Mouse (Mus musculus): ENCODE results near the gene Olfr1025-ps1. TPM values are rescaled to one million over a fixed set of nuclear protein-coding genes. Genes with fewer than 3 reads are reported as not detected.

The Olfr1025-ps1 gene
- not detected for total RNA-seq (2021)
- long read RNA-seq, experiment 1, result 0 reads
- long read RNA-seq, experiment 2, result 0 reads

- Histone ChIP-seq H3K27ac (no peak within 1 kb of the TSS), H3K4me3 (no peak within 1 kb of the TSS)
- DNase-seq (ENCODE audit: low spot score in 2 of 2), result no peak
- TF ChIP-seq CTCF (conservative IDR thresholded peaks at IDR 0.05), result no peak
These were observed at the start of gene Olfr1025-ps1 for GRCm38 (mm10) chr2:85914893-85915292. Olfr1025-ps1 (plus strand) TSS chr2:85915193.

DNA sequence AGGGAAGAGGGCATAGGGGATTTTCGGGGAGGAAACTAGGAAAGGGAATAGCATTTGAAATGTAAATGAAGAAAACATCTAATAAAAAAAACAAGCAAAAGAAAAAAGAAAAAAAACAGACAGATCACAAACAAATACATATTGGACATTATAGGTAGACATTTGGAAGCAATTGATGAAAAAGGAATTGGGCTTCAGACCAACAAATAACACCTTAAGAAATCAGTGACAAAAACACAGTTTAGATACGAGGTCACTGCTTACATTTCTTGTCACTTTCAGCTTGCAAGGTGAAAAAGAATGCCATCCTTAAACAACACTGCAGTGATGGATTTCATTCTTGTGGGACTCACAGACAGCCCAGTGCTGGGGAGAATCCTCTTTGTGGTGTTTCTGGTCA is 46.7 kb upstream of the Olfr1025-ps1 start, which contains the start of gene Olfr1022:
Gene Olfr1022 (plus strand): TSS at position 301 of the 400 bp plus-strand sequence.
- no peak for DNase-seq (ENCODE audit: low spot score in 2 of 2)
- Histone ChIP-seq H3K4me3 (no peak within 1 kb of the TSS), H3K27ac (no peak within 1 kb of the TSS)
- no peak for TF ChIP-seq CTCF (conservative IDR thresholded peaks at IDR 0.05)

DNA sequence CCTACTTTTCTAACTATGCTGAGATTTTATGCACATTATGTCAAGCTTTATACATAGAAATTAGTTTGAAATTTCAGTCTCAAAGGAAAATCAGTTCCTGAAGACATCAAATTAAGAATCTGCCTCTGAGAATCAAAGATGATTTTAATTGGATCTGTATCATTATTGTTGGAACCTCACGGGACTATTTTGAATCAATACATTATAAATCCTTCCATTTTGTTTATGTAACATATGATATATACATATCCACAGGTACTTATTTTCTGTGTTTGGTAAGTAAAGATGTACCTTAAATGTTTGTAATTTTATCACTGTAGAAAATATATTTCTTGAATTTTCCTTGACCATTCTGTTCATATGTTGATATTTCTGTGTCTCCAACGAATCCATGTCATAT is 29.7 kb upstream of the Olfr1025-ps1 start, which contains the start of gene Olfr1023:
Gene Olfr1023 (plus strand): TSS at position 301 of the 400 bp plus-strand sequence.
- TF ChIP-seq CTCF (conservative IDR thresholded peaks at IDR 0.05), result no peak
- no peak within 1 kb of the TSS for H3K4me3 ChIP-seq
- no peak within 1 kb of the TSS for H3K27ac ChIP-seq
- DNase-seq (ENCODE audit: low spot score in 2 of 2), result no peak

- Histone ChIP-seq H3K27ac (no peak within 1 kb of the TSS), H3K4me3 (no peak within 1 kb of the TSS)
- TF ChIP-seq CTCF (conservative IDR thresholded peaks at IDR 0.05), result no peak
- no peak for DNase-seq (ENCODE audit: low spot score in 2 of 2)
These were observed 10.0 kb upstream of the Olfr1025-ps1 start, which contains the start of gene Olfr1024 for GRCm38 (mm10) chr2:85904952-85905351. Olfr1024 (minus strand) TSS chr2:85905052.

DNA sequence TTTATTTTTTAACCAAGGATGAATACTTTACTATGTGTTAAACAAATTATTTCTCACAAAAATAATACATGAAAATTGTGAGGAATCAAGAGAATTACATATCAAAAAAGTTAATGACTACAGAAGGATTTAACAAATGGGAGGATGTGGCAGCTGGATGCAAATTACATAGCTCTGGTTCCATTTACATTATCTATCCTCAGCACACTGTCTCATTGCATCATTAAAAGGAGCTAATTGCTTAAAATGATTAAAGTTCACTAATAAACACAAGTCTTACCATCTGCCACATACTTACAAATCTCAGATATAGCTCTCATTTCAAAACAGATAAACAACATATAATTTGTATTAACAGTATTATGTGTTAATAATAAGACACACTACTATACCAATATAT is 1.8 kb upstream of the Olfr1025-ps1 start:
- no peak for TF ChIP-seq CTCF (conservative IDR thresholded peaks at IDR 0.05)
- H3K4me3 ChIP-seq, result no peak overlapping the region
- H3K27ac ChIP-seq, result no peak overlapping the region
- DNase-seq (ENCODE audit: low spot score in 2 of 2), result no peak

GRCm38 (mm10) chr2:85921258-85921657 is 6.3 kb downstream of the Olfr1025-ps1 start, which contains the start of gene Olfr1026:
Olfr1026 (plus strand) TSS chr2:85921558.
- H3K27ac ChIP-seq, result no peak within 1 kb of the TSS
- H3K4me3 ChIP-seq, result no peak within 1 kb of the TSS
- TF ChIP-seq CTCF (conservative IDR thresholded peaks at IDR 0.05), result no peak
- DNase-seq (ENCODE audit: low spot score in 2 of 2), result no peak

DNA sequence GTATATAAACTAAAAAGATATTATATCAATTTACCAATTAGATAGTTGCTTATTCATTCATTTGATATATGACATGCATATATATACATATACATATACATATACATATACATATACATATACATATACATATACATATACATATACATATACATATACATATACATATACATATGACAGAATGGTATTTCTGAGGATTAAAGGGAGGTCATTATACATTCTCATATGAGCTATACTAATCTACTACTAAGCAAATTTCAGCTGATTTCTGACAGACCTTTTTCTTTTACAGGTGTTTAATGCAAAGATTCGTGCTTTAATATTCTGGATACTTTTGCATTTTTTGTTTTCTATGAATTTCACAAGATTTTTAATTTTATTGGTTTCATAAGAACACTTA is 35.1 kb downstream of the Olfr1025-ps1 start, which contains the start of gene Olfr1028:
Gene Olfr1028 (plus strand): TSS at position 301 of the 400 bp plus-strand sequence.
- Histone ChIP-seq H3K27ac (no peak within 1 kb of the TSS), H3K4me3 (no peak within 1 kb of the TSS)
- DNase-seq (ENCODE audit: low spot score in 2 of 2), result no peak
- TF ChIP-seq CTCF (conservative IDR thresholded peaks at IDR 0.05), result no peak

Other genes with a start within 250 kb of the Olfr1025-ps1 start
- not detected for gene Olfr1006, start 236.4 kb upstream of the Olfr1025-ps1 start, total RNA-seq (2021)
- not detected for gene Olfr1008, start 225.8 kb upstream of the Olfr1025-ps1 start, total RNA-seq (2021)
- not detected for gene Olfr1009, start 199.8 kb upstream of the Olfr1025-ps1 start, total RNA-seq (2021)
- not detected for gene Olfr1012, start 152.4 kb upstream of the Olfr1025-ps1 start, total RNA-seq (2021)
- gene Olfr1013, start 148.1 kb upstream of the Olfr1025-ps1 start, total RNA-seq (2021), result not detected
- not detected for gene Olfr1014, start 142.5 kb upstream of the Olfr1025-ps1 start, total RNA-seq (2021)
- not detected for gene Olfr1015, start 133.2 kb upstream of the Olfr1025-ps1 start, total RNA-seq (2021)
- gene Olfr1016, start 112.6 kb upstream of the Olfr1025-ps1 start, total RNA-seq (2021), result not detected
- not detected for gene Olfr1018, start 96.7 kb upstream of the Olfr1025-ps1 start, total RNA-seq (2021)
- gene Olfr1019, start 69.7 kb upstream of the Olfr1025-ps1 start, total RNA-seq (2021), result not detected
- gene Olfr1020, start 68.2 kb upstream of the Olfr1025-ps1 start, total RNA-seq (2021), result not detected
- not detected for gene Olfr1022, start 46.6 kb upstream of the Olfr1025-ps1 start, total RNA-seq (2021)
- gene Olfr1023, start 29.6 kb upstream of the Olfr1025-ps1 start, total RNA-seq (2021), result not detected
- not detected for gene Olfr1024, start 10.1 kb upstream of the Olfr1025-ps1 start, total RNA-seq (2021)
- not detected for gene Olfr1026, start 6.4 kb downstream of the Olfr1025-ps1 start, total RNA-seq (2021)
- gene Olfr1028, start 35.2 kb downstream of the Olfr1025-ps1 start, total RNA-seq (2021), result under 1 TPM in 1 of 2 experiments, not detected in 1; 0.10 TPM
- gene Olfr1029, start 58.7 kb downstream of the Olfr1025-ps1 start, total RNA-seq (2021), result not detected
- gene Olfr1030, start 64.1 kb downstream of the Olfr1025-ps1 start, total RNA-seq (2021), result not detected
- not detected for gene Olfr1031, start 75.1 kb downstream of the Olfr1025-ps1 start, total RNA-seq (2021)
- gene Olfr1032, start 90.3 kb downstream of the Olfr1025-ps1 start, total RNA-seq (2021), result not detected
- gene Olfr1033, start 105.4 kb downstream of the Olfr1025-ps1 start, total RNA-seq (2021), result not detected
- gene Olfr1034, start 130.7 kb downstream of the Olfr1025-ps1 start, total RNA-seq (2021), result not detected
- not detected for gene Olfr1036, start 158.8 kb downstream of the Olfr1025-ps1 start, total RNA-seq (2021)
- not detected for gene Olfr1037, start 172.2 kb downstream of the Olfr1025-ps1 start, total RNA-seq (2021)
- not detected for gene Olfr1039, start 220.7 kb downstream of the Olfr1025-ps1 start, total RNA-seq (2021)
- not detected for gene Olfr1040, start 231.5 kb downstream of the Olfr1025-ps1 start, total RNA-seq (2021)
- gene Olfr1042, start 246.6 kb downstream of the Olfr1025-ps1 start, total RNA-seq (2021), result not detected

Measured in layer of hippocampus, adult 2 months (tissue).